Mouse (Mus musculus): Measurements from ENCODE around the gene Spem1.
A peak's percentile ranks its signal among the peaks of the same experiment; 100 is the strongest.

Spem1 gene

GRCm38 (mm10) chr11:69836703-69837576 is 15.0 kb upstream of the Spem1 start:
- no peak for DNase-seq (ENCODE audit: low read depth, low spot score)

GRCm38 (mm10) chr11:69835966-69836335 is 14.0 kb upstream of the Spem1 start:
- no peak for DNase-seq (ENCODE audit: low read depth, low spot score)

GRCm38 (mm10) chr11:69835326-69835965 is 13.5 kb upstream of the Spem1 start:
- no peak for DNase-seq (ENCODE audit: low read depth, low spot score)

GRCm38 (mm10) chr11:69834001-69834549 is 12.1 kb upstream of the Spem1 start:
- no peak for DNase-seq (ENCODE audit: low read depth, low spot score)

GRCm38 (mm10) chr11:69833554-69833953 is 11.6 kb upstream of the Spem1 start:
- DNase-seq (ENCODE audit: low read depth, low spot score): no peak

GRCm38 (mm10) chr11:69828832-69829231 is 6.9 kb upstream of the Spem1 start:
- no peak for DNase-seq (ENCODE audit: low read depth, low spot score)

GRCm38 (mm10) chr11:69823456-69823855 is 1.5 kb upstream of the Spem1 start:
- DNase-seq (ENCODE audit: low read depth, low spot score): no peak

- no peak for DNase-seq (ENCODE audit: low read depth, low spot score)
These were observed 3.1 kb downstream of the Spem1 start for GRCm38 (mm10) chr11:69818871-69819270.

GRCm38 (mm10) chr11:69818365-69818764 is 3.6 kb downstream of the Spem1 start, which contains the start of gene Spem2:
TSS of gene Spem2 (minus strand) at chr11:69818465.
- DNase-seq (ENCODE audit: low read depth, low spot score): no peak

- no peak for DNase-seq (ENCODE audit: low read depth, low spot score)
These were observed 5.5 kb downstream of the Spem1 start for GRCm38 (mm10) chr11:69816520-69816919.

- no peak for DNase-seq (ENCODE audit: low read depth, low spot score)
These were observed 6.8 kb downstream of the Spem1 start, which contains the start of gene Gm39566 for GRCm38 (mm10) chr11:69815155-69815554. TSS of gene Gm39566 (minus strand) at chr11:69815298.

GRCm38 (mm10) chr11:69810280-69810679 is 11.7 kb downstream of the Spem1 start:
- DNase-seq (ENCODE audit: low read depth, low spot score): no peak

GRCm38 (mm10) chr11:69807641-69808040 is 14.3 kb downstream of the Spem1 start:
- no peak for DNase-seq (ENCODE audit: low read depth, low spot score)

GRCm38 (mm10) chr11:69806378-69806777 is 15.6 kb downstream of the Spem1 start:
- no peak for DNase-seq (ENCODE audit: low read depth, low spot score)

- DNase-seq (ENCODE audit: low read depth, low spot score): no peak
These were observed 16.7 kb downstream of the Spem1 start, which contains the start of gene Tmem102 for GRCm38 (mm10) chr11:69804972-69805909. TSS of gene Tmem102 (minus strand) at chr11:69805624.

- DNase-seq (ENCODE audit: low read depth, low spot score): no peak
These were observed 17.4 kb downstream of the Spem1 start for GRCm38 (mm10) chr11:69804652-69804940.

- peak; percentile 57 for DNase-seq (ENCODE audit: low read depth, low spot score)
These were observed 18.0 kb downstream of the Spem1 start for GRCm38 (mm10) chr11:69803786-69804651.

GRCm38 (mm10) chr11:69803328-69803727 is 18.7 kb downstream of the Spem1 start:
- DNase-seq (ENCODE audit: low read depth, low spot score): no peak

GRCm38 (mm10) chr11:69802648-69803105 is 19.3 kb downstream of the Spem1 start:
- DNase-seq (ENCODE audit: low read depth, low spot score): no peak

GRCm38 (mm10) chr11:69801379-69801977 is 20.5 kb downstream of the Spem1 start, which contains the start of gene Fgf11:
TSS of gene Fgf11 (minus strand) at chr11:69801857.
- no peak for DNase-seq (ENCODE audit: low read depth, low spot score)
